Comparison of ENCODE assay signal across 8 mouse cellular contexts in the genomic region with DNA sequence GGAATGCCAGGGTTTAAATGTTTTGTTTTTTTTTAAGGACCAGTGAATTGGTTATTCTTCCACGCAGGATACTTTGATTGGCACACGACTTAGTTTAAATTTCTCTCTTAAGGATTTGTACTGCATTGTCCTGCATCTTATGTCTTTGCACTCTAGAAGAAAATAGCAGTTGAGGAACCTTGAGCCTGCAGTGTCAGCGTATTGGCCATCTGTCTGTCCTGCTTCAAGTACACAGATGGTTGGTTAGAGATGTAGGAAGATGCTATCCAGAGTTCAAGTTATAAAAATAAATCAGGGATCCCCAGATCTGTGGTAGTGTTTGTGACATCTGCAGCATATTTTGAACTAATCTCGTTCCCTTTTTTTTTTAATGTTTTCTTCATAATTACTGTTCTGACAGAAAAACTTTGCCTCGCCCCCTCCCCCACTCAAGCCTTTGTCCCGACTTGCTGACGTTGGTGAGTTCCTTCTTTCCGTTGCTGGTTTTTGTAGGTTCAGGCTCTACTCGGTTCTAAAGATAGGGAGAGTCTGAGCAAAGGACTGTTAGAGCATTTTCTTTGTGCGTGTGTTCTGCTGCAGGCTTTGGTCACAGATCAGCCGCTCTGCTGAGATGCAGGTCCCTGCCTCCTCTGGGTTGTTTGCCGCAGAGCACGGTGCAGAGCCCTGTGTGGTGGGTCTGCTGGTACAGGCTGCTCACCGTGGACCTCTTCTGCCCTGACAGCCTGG. TPM values are rescaled to one million over a fixed set of nuclear protein-coding genes. Genes with fewer than 3 reads are reported as not detected.
DNase-seq lines count a peak whose midpoint lies in the region; ATAC-seq lines count a peak whose summit lies in the region.

No protein-coding gene starts in this region.

- ATAC-seq in cerebellum, adult (ENCODE audit: insufficient number of reproducible peaks, low FRiP score, low TSS enrichment), result no peak
- no peak for ATAC-seq in heart, embryonic 15.5 days (replicated peaks; ENCODE audit: insufficient number of reproducible peaks, insufficient read depth, low FRiP score, low read depth)
- ATAC-seq in liver, embryonic 16.5 days (ENCODE audit: low read depth), result no peak

- H3K9me3 ChIP-seq in heart, embryonic 15.5 days (replicated peaks), result no peaks in the 10 kb centered on the region
- no peaks in the 10 kb centered on the region for H3K9me3 ChIP-seq in liver, embryonic 16.5 days (replicated peaks; ENCODE audit: control insufficient read depth, low read length)

- H3K4me2 ChIP-seq in heart, embryonic 15.5 days, result peak overlapping the region; percentile 76
- H3K4me2 ChIP-seq in liver, embryonic 16.5 days (ENCODE audit: low read depth, low read length), result peak overlapping the region; percentile 26

- peak; percentile 41 to 56 for DNase-seq in cerebellum, adult 18-20 months
- DNase-seq in right cerebral cortex, adult 18-20 months, result peak; percentile 25
- no peak for DNase-seq in right cerebral cortex, postnatal 36 days (ENCODE audit: low spot score in 2 of 2)
- DNase-seq in adrenal gland, adult 18-20 months (ENCODE audit: low spot score in 2 of 2), result no peak
- DNase-seq in ovary, postnatal 10 days (ENCODE audit: low spot score), result no peak

- peaks cover 29% of the 10 kb centered on the region for H3K4me1 ChIP-seq in heart, embryonic 15.5 days (replicated peaks)
- peaks cover 25% of the 10 kb centered on the region for H3K4me1 ChIP-seq in liver, embryonic 16.5 days (ENCODE audit: control insufficient read depth, low read depth, low read length)

- no peaks in the 10 kb centered on the region for H3K36me3 ChIP-seq in heart, embryonic 15.5 days
- H3K36me3 ChIP-seq in liver, embryonic 16.5 days (ENCODE audit: control insufficient read depth, insufficient read depth), result no peaks in the 10 kb centered on the region

- H3K27me3 ChIP-seq in heart, embryonic 15.5 days, result no peaks in the 10 kb centered on the region
- H3K27me3 ChIP-seq in liver, embryonic 16.5 days (ENCODE audit: control insufficient read depth, insufficient read depth, low read depth, low read length), result peaks cover 14% of the 10 kb centered on the region

- H3K9ac ChIP-seq in heart, embryonic 15.5 days, result peak overlapping the region; percentile 33
- H3K9ac ChIP-seq in liver, embryonic 16.5 days (ENCODE audit: low read depth, low read length), result no peak overlapping the region

- peak overlapping the region; percentile 30 for H3K4me3 ChIP-seq in heart, embryonic 15.5 days
- H3K4me3 ChIP-seq in liver, embryonic 16.5 days (ENCODE audit: low read depth, low read length), result no peak overlapping the region

- 22% methylated on average over 14 of the region's 14 CpGs for WGBS in heart, embryonic 15.5 days
- 23% methylated on average over 14 of the region's 14 CpGs for WGBS in liver, embryonic 16.5 days (ENCODE audit: insufficient replicate concordance)

- H3K27ac ChIP-seq in heart, embryonic 15.5 days, result peak overlapping the region; percentile 53; the same call in 1 of the 2 replicates
- H3K27ac ChIP-seq in liver, embryonic 16.5 days (ENCODE audit: low read length), result no peak overlapping the region

RNA-seq across cellular contexts. Expression of a gene that starts 2.2 kb away (rescaled TPM):
- polyA plus RNA-seq in heart, embryonic 15.5 days (2015; fragmentation: Nextera tagmentation; extraction: Ambion mirVana), result 11.4 and 13.7 TPM in 2 replicates
- polyA plus RNA-seq in liver, embryonic 16.5 days (2015; fragmentation: Nextera tagmentation; extraction: Ambion mirVana), result 2.4 and 3.0 TPM in 2 replicates
- 10 to 100 TPM; 13.2 to 13.3 TPM for total RNA-seq in adrenal gland, adult 18-20 months (2021)

Comparison
In these comparisons a context has a peak if more than half of its experiments do, and no peak if none do; other contexts are left out.
1. DNase-seq: peak in cerebellum, adult 18-20 months (2 of 2) and right cerebral cortex, adult 18-20 months (single experiment); none in right cerebral cortex, postnatal 36 days (0 of 2), adrenal gland, adult 18-20 months (0 of 2) and ovary, postnatal 10 days (single experiment).